Mouse (Mus musculus) macrophage (primary cell): ENCODE results near the gene Xlr3b. TPM values are rescaled to one million over a fixed set of nuclear protein-coding genes. Genes with fewer than 3 reads are reported as not detected.

Experiments
- polyA plus RNA-seq: library from polyadenylated mRNA; stranded (reverse); fragments of 250-400 nt; gene quantifications from 3 replicates; pipeline ENCODE4 v1.2.4, GENCODE M21; 2018; ENCODE audit warnings: inconsistent platforms

Xlr3b gene
- polyA plus RNA-seq, 1 experiment from 2014 or later, result 1.8 TPM

Other genes starting within 250 kb of the Xlr3b start
- gene Zfp185, start 204.9 kb upstream of the Xlr3b start, polyA plus RNA-seq, result not detected in 3 replicates
- not detected in 3 replicates for gene Pnma5, start 155.1 kb upstream of the Xlr3b start, polyA plus RNA-seq
- not detected in 3 replicates for gene Pnma3, start 127.4 kb upstream of the Xlr3b start, polyA plus RNA-seq
- 1.4 to 5.2 TPM (median 2.2 TPM) in 3 replicates for gene Xlr4a, start 109.7 kb upstream of the Xlr3b start, polyA plus RNA-seq
- 0.35 TPM in 1 of 3 replicates, not detected in the others for gene Xlr3a, start 95.1 kb upstream of the Xlr3b start, polyA plus RNA-seq
- not detected in 3 replicates for gene Gm14685, start 75.2 kb upstream of the Xlr3b start, polyA plus RNA-seq
- not detected in 3 replicates for gene Xlr5b, start 43.4 kb upstream of the Xlr3b start, polyA plus RNA-seq
- gene DXBay18, start 42.8 kb upstream of the Xlr3b start, polyA plus RNA-seq, result not detected in 3 replicates
- not detected in 3 replicates for gene Spin2d, start 15.2 kb upstream of the Xlr3b start, polyA plus RNA-seq
- gene Xlr4b, start 22.1 kb downstream of the Xlr3b start, polyA plus RNA-seq, result 3.1 to 6.6 TPM (median 5.2 TPM) in 3 replicates
- 1.2 to 3.4 TPM (median 2.6 TPM) in 3 replicates for gene F8a, start 36.1 kb downstream of the Xlr3b start, polyA plus RNA-seq
- 0.25 to 0.36 TPM (median 0.29 TPM) in 3 replicates for gene Xlr4c, start 50.9 kb downstream of the Xlr3b start, polyA plus RNA-seq
- not detected in 3 replicates for gene Xlr3c, start 73.2 kb downstream of the Xlr3b start, polyA plus RNA-seq
- not detected in 3 replicates for gene Xlr5a, start 100.8 kb downstream of the Xlr3b start, polyA plus RNA-seq
- not detected in 3 replicates for gene Xlr5c, start 100.8 kb downstream of the Xlr3b start, polyA plus RNA-seq
- not detected in 3 replicates for gene Gm45015, start 144.6 kb downstream of the Xlr3b start, polyA plus RNA-seq
- 6.6 to 8.1 TPM (median 7.9 TPM) in 3 replicates for gene Zfp275, start 150.4 kb downstream of the Xlr3b start, polyA plus RNA-seq
- not detected in 3 replicates for gene Gm18336, start 206.5 kb downstream of the Xlr3b start, polyA plus RNA-seq
- gene Zfp92, start 218.9 kb downstream of the Xlr3b start, polyA plus RNA-seq, result not detected in 3 replicates
- not detected in 3 replicates for gene Trex2, start 243.1 kb downstream of the Xlr3b start, polyA plus RNA-seq